Comparison of ENCODE assay signal across 8 mouse cellular contexts in genomic region chr3:130690834-130691595, GRCm38 (mm10). TPM values are rescaled to one million over a fixed set of nuclear protein-coding genes. Genes with fewer than 3 reads are reported as not detected.
DNase-seq lines count a peak whose midpoint lies in the region; ATAC-seq lines count a peak whose summit lies in the region.

No protein-coding gene starts in this region.

- 8% methylated on average over 20 of the region's 20 CpGs for WGBS in lung, embryonic 15.5 days

- no peaks in the 10 kb centered on the region for H3K27me3 ChIP-seq in lung, embryonic 15.5 days

- DNase-seq in adrenal gland, adult 18-20 months (ENCODE audit: low spot score in 2 of 2) = peak; percentile 19 to 34
- no peak for DNase-seq in adrenal gland, adult 8-10 months
- peak; percentile 70 for DNase-seq in embryo, embryonic 10 days (ENCODE audit: low spot score)
- peak; percentile 74 to 80 for DNase-seq in heart, adult 18-20 months
- DNase-seq in kidney, adult 11 months = peak; percentile 42
- no peak for DNase-seq in right cerebral cortex, adult 2 months (ENCODE audit: low spot score in 2 of 2)

- H3K4me1 ChIP-seq in lung, embryonic 15.5 days = peaks cover 10% of the 10 kb centered on the region; the same call in 1 of the 2 replicates

- peak overlapping the region; percentile 19; the same call in 1 of the 2 replicates for H3K9ac ChIP-seq in lung, embryonic 15.5 days

- ATAC-seq in lung, embryonic 15.5 days (ENCODE audit: borderline replicate concordance, extremely low read depth, low FRiP score, low TSS enrichment) = peak; percentile 72; the same call in 1 of the 2 replicates
- ATAC-seq in neutrophil, adult 5-6 weeks (ENCODE audit: extremely low read depth, insufficient number of reproducible peaks, low FRiP score, poor library complexity, severe bottlenecking) = peak; percentile 53; the same call in 1 of the 2 replicates

- no peaks in the 10 kb centered on the region for H3K9me3 ChIP-seq in lung, embryonic 15.5 days

- H3K27ac ChIP-seq in lung, embryonic 15.5 days = peak overlapping the region; percentile 72

- H3K4me3 ChIP-seq in lung, embryonic 15.5 days = peak overlapping the region; percentile 36

- peaks cover 13% of the 10 kb centered on the region for H3K36me3 ChIP-seq in lung, embryonic 15.5 days

- peak overlapping the region; percentile 70 for H3K4me2 ChIP-seq in lung, embryonic 15.5 days

RNA-seq across cellular contexts. Expression of gene Ostc, which starts 18.2 kb away (rescaled TPM):
- 10 to 100 TPM; 82.5 to 89.6 TPM for total RNA-seq in adrenal gland, adult 18-20 months (2021)
- total RNA-seq in adrenal gland, adult 8-10 months (2022) = 100 to 1,000 TPM; 102 to 120 (median 116) TPM
- total RNA-seq in heart, adult 18-20 months (2021) = 10 to 100 TPM; 46.2 to 50.8 TPM
- 393 and 404 TPM in 2 replicates for polyA plus RNA-seq in lung, embryonic 15.5 days (2015; fragmentation: Nextera tagmentation; extraction: Ambion mirVana)
- total RNA-seq in neutrophil, adult 5-6 weeks (2017) = 73.9 and 88.2 TPM in 2 replicates

RNA-seq across cellular contexts. Expression of gene Rpl34, which starts 39.2 kb away (rescaled TPM):
- 100 to 1,000 TPM; 642 to 733 TPM for total RNA-seq in adrenal gland, adult 18-20 months (2021)
- 100 to 1,000 TPM; 681 to 726 (median 704) TPM for total RNA-seq in adrenal gland, adult 8-10 months (2022)
- total RNA-seq in heart, adult 18-20 months (2021) = 100 to 1,000 TPM; 324 to 396 TPM
- 833 and 930 TPM in 2 replicates for polyA plus RNA-seq in lung, embryonic 15.5 days (2015; fragmentation: Nextera tagmentation; extraction: Ambion mirVana)
- total RNA-seq in neutrophil, adult 5-6 weeks (2017) = 1,485 and 1,678 TPM in 2 replicates

Comparison
In these comparisons a context has a peak if more than half of its experiments do, and no peak if none do; other contexts are left out.
1. DNase-seq: peak in adrenal gland, adult 18-20 months (2 of 2), embryo, embryonic 10 days (single experiment), heart, adult 18-20 months (2 of 2) and kidney, adult 11 months (single experiment); none in adrenal gland, adult 8-10 months (single experiment) and right cerebral cortex, adult 2 months (0 of 2).